Mouse (Mus musculus) liver, adult 2 months (tissue): ENCODE measurements around the gene Nfkbia. TPM values are rescaled to one million over a fixed set of nuclear protein-coding genes. Genes with fewer than 3 reads are reported as not detected.

Experiments used
- DNase-seq: peaks from one replicate; pipeline ENCODE4 v3.0.0-alpha.2; 2011; ENCODE audit warnings: low read depth, low spot score; ENCODE audit errors: extremely low read depth
- H3K27ac ChIP-seq: fragments of 200-500 bp; replicated peaks from 2 replicates; pipeline ENCODE4 v1.5.1; 2012; ENCODE audit warnings: low read depth, mild to moderate bottlenecking, control low read depth, inconsistent platforms, low read length; ENCODE audit not compliant: insufficient read depth
- H3K27me3 ChIP-seq: fragments of 200-500 bp; 2 replicates; pipeline ENCODE4 v1.6.1; 2012; ENCODE audit warnings: mild to moderate bottlenecking, moderate library complexity, low read length, inconsistent platforms; ENCODE audit not compliant: control insufficient read depth, insufficient read depth
- H3K36me3 ChIP-seq: fragments of 200-500 bp; 2 replicates; pipeline ENCODE4 v1.6.1; 2012; ENCODE audit warnings: low read length, inconsistent platforms; ENCODE audit not compliant: control insufficient read depth, insufficient read depth
- H3K4me1 ChIP-seq: fragments of 200-500 bp; 2 replicates; pipeline ENCODE4 v1.6.1; 2011; ENCODE audit warnings: low read length; ENCODE audit not compliant: control insufficient read depth, insufficient read depth
- H3K4me3 ChIP-seq: fragments of 200-500 bp; 2 replicates; pipeline ENCODE4 v1.5.1; 2011; ENCODE audit warnings: low read depth, mild to moderate bottlenecking, control low read depth, low read length, moderate library complexity; ENCODE audit not compliant: insufficient read depth
- H3K79me2 ChIP-seq: fragments of 200-500 bp; 2 replicates; pipeline ENCODE4 v1.6.1; 2012; ENCODE audit warnings: inconsistent platforms, mild to moderate bottlenecking, low read length, moderate library complexity; ENCODE audit not compliant: control insufficient read depth, insufficient read depth
- H3K9ac ChIP-seq: fragments of 200-500 bp; 2 replicates; pipeline ENCODE4 v1.6.1; 2012; ENCODE audit warnings: low read depth, mild to moderate bottlenecking, control low read depth, inconsistent platforms, low read length
- CTCF ChIP-seq: fragments of 200-500 bp; IDR thresholded peaks from 2 replicates; pipeline ENCODE4 v1.5.1; 2011; ENCODE audit warnings: low read depth, low read length, control low read depth
- POLR2A ChIP-seq: fragments of 200-500 bp; IDR thresholded peaks from 2 replicates; pipeline ENCODE4 v1.6.1; 2011; ENCODE audit warnings: low read length, control low read depth; ENCODE audit not compliant: insufficient read depth; ENCODE audit errors: extremely low read depth
- WGBS: fragments of 180-500 bp; shearing (Covaris S2); methylation state at CpG from one replicate; pipeline ENCODE4 v1.1.7; 2018; 5-methylcytosine and 5-hydroxymethylcytosine counted together
- polyA plus RNA-seq: library from polyadenylated mRNA; depleted of rRNA; stranded (reverse); fragments of >200 nt; gene quantifications from 2 replicates; pipeline ENCODE4 v1.2.3, GENCODE M21; 2012; rRNA removed
- total RNA-seq: library from RNA; depleted of rRNA; stranded (reverse); fragments of >200 nt; gene quantifications from 2 replicates; pipeline ENCODE4 v1.2.3, GENCODE M21; 2014; rRNA removed

Nfkbia gene
- total and polyA plus RNA-seq, 2 experiments = 76.4 to 85.6 TPM

GRCm38 (mm10) chr12:55442861-55443850 is 49.3 kb downstream of the Nfkbia start:
- H3K27ac ChIP-seq = no peak overlapping the region
- WGBS = 66% methylated on average over 9 of the region's 9 CpGs

DNA sequence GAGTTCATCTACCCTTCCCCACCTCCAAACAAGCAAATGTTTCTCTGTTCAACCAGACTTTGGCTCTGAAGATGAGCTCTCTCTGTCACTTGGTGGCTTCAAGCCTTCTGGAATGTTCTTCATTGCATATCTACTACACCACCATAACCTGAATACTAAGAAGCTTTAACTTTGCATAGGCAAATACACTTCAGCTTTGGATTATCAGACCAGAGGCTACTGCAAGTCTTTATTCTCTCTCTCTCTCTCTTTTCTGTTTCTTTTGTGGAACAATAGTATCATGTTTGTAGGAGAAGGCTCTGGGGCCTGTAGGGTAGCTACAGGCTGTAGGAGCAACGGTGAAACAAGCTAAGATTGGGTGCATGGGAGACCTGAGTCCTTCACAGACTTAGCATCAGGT is 50.2 kb downstream of the Nfkbia start:
- Histone ChIP-seq H3K9ac (no peak overlapping the region), H3K4me3 (no peak overlapping the region), H3K79me2 (no peaks in the 10 kb centered on the region), H3K27me3 (no peaks in the 10 kb centered on the region), H3K36me3 (no peaks in the 10 kb centered on the region), H3K4me1 (peaks cover 11% of the 10 kb centered on the region), H3K27ac (no peak overlapping the region)
- TF ChIP-seq CTCF = no peak
- no peak for TF ChIP-seq POLR2A
- DNase-seq = no peak
- WGBS = 93% methylated on average over 1 of the region's 1 CpGs

More at GRCm38 (mm10) chr12:55442861-55443850, 49.3 kb downstream of the Nfkbia start:
- peak; percentile 63 for DNase-seq
- no peak overlapping the region for H3K9ac ChIP-seq
- TF ChIP-seq POLR2A (no peak), CTCF (no peak)
- H3K36me3 ChIP-seq = no peaks in the 10 kb centered on the region
- no peaks in the 10 kb centered on the region for H3K79me2 ChIP-seq
- no peaks in the 10 kb centered on the region for H3K27me3 ChIP-seq
- peaks cover 11% of the 10 kb centered on the region for H3K4me1 ChIP-seq
- H3K4me3 ChIP-seq = no peak overlapping the region

GRCm38 (mm10) chr12:55440416-55440815 is 52.0 kb downstream of the Nfkbia start:
- WGBS = 37% methylated on average over 5 of the region's 5 CpGs
- Histone ChIP-seq H3K4me3 (no peak overlapping the region), H3K36me3 (no peaks in the 10 kb centered on the region), H3K4me1 (peaks cover 14% of the 10 kb centered on the region), H3K9ac (no peak overlapping the region), H3K27me3 (no peaks in the 10 kb centered on the region), H3K79me2 (no peaks in the 10 kb centered on the region), H3K27ac (no peak overlapping the region)
- peak; percentile 83 for DNase-seq
- TF ChIP-seq POLR2A (no peak), CTCF (no peak)

Other genes with a start within 250 kb of the Nfkbia start
- gene 1110008L16Rik, start 193.1 kb downstream of the Nfkbia start, total RNA-seq = 10.7 and 12.2 TPM in 2 replicates
- gene 1110008L16Rik, start 193.1 kb downstream of the Nfkbia start, polyA plus RNA-seq = 4.6 and 6.2 TPM in 2 replicates
- 6.8 and 6.9 TPM in 2 replicates for gene Ppp2r3c, start 189.6 kb downstream of the Nfkbia start, total RNA-seq
- 1.0 and 1.2 TPM in 2 replicates for gene Ppp2r3c, start 189.6 kb downstream of the Nfkbia start, polyA plus RNA-seq
- gene Psma6, start 108.4 kb downstream of the Nfkbia start, total RNA-seq = 132 and 138 TPM in 2 replicates
- gene Psma6, start 108.4 kb downstream of the Nfkbia start, polyA plus RNA-seq = 51.5 and 55.1 TPM in 2 replicates
- gene Aldoart2, start 72.6 kb upstream of the Nfkbia start, total RNA-seq = not detected in 2 replicates
- gene Aldoart2, start 72.6 kb upstream of the Nfkbia start, polyA plus RNA-seq = not detected in 2 replicates
- gene Insm2, start 106.8 kb upstream of the Nfkbia start, total RNA-seq = not detected in 2 replicates
- not detected in 2 replicates for gene Insm2, start 106.8 kb upstream of the Nfkbia start, polyA plus RNA-seq